Mouse (Mus musculus) adipocyte (in vitro differentiated cells): Measurements from ENCODE around the gene Fhl3.
"Not testable (repeated sequence)": the region's sequence is repeated elsewhere in the genome, so short reads cannot be mapped to it uniquely, and the experiment has no call there.

ENCODE experiments used
- DNase-seq: peaks from one replicate; pipeline ENCODE4 v3.0.0-alpha.2; 2016; ENCODE audit warnings: low spot score

Gene Fhl3

GRCm38 (mm10) chr4:124708518-124709477, 8.3 kb downstream of the Fhl3 start:
- peak; percentile 93 for DNase-seq

DNA sequence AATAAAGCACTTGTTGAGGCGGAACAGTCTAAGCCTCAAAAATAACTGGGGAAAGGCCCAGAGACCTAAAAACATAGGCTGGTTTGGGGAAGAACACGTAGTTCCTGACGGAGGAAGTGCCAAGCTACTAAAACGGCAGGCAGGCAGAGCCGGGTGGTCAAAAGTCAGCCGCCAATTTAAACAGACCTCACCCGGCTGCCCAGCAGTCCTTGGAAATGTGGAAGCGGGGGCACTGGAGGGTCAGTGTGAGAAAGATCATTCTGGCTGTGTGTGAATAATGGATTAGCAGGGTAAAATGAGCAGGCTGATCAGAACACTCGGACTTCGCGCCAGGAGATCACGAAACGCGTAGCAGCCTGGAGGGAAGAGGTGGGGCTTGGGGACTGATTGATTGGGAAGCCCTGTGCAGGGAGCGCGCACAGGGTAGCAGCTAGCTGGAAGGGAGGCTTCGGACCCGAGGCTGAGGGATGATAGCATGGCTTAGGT, 9.5 kb downstream of the Fhl3 start:
- DNase-seq: no peak

GRCm38 (mm10) chr4:124710776-124711291, 10.3 kb downstream of the Fhl3 start:
- no peak for DNase-seq

DNA sequence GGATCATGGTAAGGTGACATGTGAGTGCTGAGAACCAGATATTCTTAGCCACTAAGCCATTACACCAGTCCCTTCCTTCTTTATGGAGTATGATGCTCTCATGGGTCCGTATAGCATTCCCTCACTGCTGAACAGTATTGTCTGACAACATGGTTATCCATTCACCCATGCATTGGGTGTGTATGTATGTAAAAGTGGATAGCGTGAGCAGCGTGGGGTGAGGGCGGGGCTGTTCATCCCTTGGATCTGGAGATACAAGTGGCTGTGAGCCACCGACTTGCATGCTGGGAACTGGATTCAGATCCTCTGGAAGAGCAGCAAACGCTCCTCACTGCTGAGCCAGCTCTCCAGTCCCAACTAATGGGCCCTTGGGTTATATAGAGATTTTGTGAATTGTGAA, 12.1 kb downstream of the Fhl3 start:
- no peak for DNase-seq

GRCm38 (mm10) chr4:124713850-124714249, 13.3 kb downstream of the Fhl3 start:
- not testable (repeated sequence) for DNase-seq

DNA sequence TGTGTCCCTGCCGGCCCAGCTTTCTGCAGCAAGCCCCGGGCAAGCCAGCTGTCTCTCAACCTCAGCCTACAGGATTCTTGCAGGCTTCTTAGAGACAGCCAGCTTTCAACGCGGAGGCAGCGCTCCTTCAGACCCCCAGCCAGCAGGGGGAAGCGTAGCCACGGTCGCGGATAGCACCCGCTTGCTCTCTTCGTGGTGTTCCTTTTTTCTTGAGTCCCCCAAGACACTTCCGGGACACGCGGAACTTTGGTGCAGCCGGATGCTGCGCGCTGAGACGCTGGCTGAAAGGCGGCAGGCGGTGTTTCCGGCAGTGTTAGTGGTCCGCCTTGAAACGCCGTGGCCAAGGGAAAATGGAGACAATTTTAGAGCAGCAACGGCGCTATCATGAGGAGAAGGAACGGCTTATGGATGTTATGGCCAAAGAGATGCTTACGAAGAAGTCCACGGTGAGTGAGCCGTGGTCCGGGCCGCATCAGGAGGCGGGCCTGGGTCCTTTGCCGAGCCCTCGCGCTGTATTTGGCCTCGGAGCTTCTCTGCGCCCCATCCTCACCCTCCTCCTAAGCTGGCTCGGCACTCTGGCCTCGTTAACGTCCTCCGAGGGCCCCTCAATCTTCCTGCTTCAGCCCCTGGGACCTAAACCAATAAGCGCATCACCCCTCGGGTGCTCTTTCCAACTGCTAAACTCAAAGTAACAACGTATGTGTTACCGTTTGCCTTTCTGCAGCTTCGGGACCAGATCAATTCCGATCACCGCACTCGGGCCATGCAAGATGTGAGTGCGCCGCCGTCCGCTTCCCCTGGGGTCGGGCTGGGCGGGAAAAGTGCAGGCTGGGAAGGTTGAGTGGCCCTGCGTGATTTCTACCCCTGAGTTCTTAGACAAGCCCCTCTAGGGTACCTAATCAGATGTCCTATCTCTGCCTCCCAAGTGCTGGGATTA, 14.3 kb downstream of the Fhl3 start, which contains the start of gene Sf3a3:
TSS of gene Sf3a3 (plus strand) at position 232 of the 937 bp plus-strand sequence.
- peak; percentile 94 for DNase-seq

DNA sequence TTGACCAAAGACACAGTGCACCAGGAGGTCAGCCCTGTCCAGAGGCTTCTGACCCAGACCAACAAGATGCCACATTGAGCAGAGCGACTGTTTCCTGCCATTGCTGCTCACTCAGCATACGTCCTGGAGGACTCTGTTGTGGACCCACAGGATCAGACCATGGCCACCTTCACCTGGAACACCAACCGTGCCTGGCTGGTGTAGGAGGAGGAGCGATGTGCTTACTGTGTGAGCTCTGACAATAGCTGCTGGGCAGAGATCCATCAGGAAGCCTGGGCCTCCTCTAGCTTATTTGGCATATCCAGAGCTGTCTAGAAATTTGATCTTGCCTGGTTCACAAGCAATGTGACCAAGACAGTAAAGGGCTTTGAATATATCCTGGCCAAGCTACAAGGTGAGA, 18.6 kb downstream of the Fhl3 start:
- DNase-seq: no peak

DNA sequence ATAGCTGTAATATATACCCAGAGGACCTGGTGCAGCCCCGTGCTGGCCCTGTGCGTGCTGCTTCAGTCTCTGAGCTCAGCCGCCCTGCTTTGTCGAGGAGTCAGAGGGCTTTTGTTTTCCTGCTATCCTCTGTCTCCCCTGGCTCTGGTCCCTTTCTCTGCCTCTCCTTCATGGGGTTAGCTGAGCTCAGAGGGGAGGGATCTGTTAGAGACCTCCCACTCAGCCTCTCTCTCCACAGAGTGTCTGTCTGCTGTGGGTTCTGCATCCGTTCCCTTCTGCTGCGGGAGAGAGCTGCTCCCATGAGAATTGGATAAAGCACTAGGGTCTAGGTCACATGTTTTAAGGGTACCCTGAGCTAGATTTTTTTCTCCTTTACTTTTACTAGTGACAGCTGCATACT, 25.6 kb downstream of the Fhl3 start:
- DNase-seq: no peak

DNA sequence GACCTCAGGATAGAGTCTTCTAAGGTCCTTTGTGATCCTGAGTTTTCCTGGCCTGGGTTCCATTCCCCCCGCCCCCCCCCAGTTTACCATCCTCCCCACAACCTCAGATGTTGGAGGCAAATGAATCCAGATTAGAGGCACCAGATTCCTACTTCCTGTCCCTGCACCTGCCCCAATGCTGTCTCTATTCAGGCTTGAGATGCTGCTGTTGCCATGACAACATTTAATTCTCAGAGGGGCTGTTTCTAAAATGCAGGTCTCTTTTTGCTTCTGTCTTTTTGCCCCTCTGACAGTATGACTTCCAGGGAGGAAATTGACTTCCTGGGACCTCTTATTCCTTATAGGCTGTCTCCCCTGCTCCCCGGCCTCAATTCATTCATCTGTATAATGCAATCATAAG, 36.5 kb downstream of the Fhl3 start:
- DNase-seq: no peak

GRCm38 (mm10) chr4:124737486-124737885, 37.0 kb downstream of the Fhl3 start:
- DNase-seq: no peak

- no peak for DNase-seq
Measured at GRCm38 (mm10) chr4:124738013-124738412, 37.5 kb downstream of the Fhl3 start.

- DNase-seq: no peak
Measured at GRCm38 (mm10) chr4:124738783-124739182, 38.3 kb downstream of the Fhl3 start.

GRCm38 (mm10) chr4:124741376-124742343, 41.2 kb downstream of the Fhl3 start, which contains the start of gene Inpp5b:
Gene Inpp5b, plus strand, starts transcription at chr4:124741850.
- peak; percentile 67 for DNase-seq

GRCm38 (mm10) chr4:124742839-124743238, 42.3 kb downstream of the Fhl3 start:
- no peak for DNase-seq

- DNase-seq: peak; percentile 55
Measured at GRCm38 (mm10) chr4:124746577-124746976, 46.1 kb downstream of the Fhl3 start.

- DNase-seq: no peak
Measured at GRCm38 (mm10) chr4:124747851-124748250, 47.4 kb downstream of the Fhl3 start.

- peak; percentile 95 for DNase-seq
Measured at GRCm38 (mm10) chr4:124751300-124752250, 51.1 kb downstream of the Fhl3 start.

- DNase-seq: peak; percentile 47
Measured at GRCm38 (mm10) chr4:124752281-124753199, 52.0 kb downstream of the Fhl3 start.

- DNase-seq: no peak
Measured at GRCm38 (mm10) chr4:124755526-124755925, 55.0 kb downstream of the Fhl3 start.
